Mouse (Mus musculus) gastrocnemius, postnatal 14 days (tissue): Measurements from ENCODE around the gene Wnt1. TPM values are rescaled to one million over a fixed set of nuclear protein-coding genes. Genes with fewer than 3 reads are reported as not detected.
A peak's percentile ranks its signal among the peaks of the same experiment; 100 is the strongest.
"Not testable (repeated sequence)": the region's sequence is repeated elsewhere in the genome, so short reads cannot be mapped to it uniquely, and the experiment has no call there.

Experiments used
- DNase-seq: peaks from one replicate; pipeline ENCODE4 v3.0.0; 2021; ENCODE audit warnings: mixed read lengths
- intact Hi-C: fragments of 180-260 bp; cut with DNase I; formaldehyde crosslinking; loops from one replicate; pipeline ENCODE4 v1.15.1; 2025; ENCODE audit warnings: low total_unique reads
- long read RNA-seq, 2 experiments: library from polyadenylated mRNA; stranded (forward); transcript quantifications; one replicate each; pipeline ENCODE4 v2.0.0; 2021
- total RNA-seq, 2 experiments: library from RNA; stranded (reverse); gene quantifications; 2 replicates each; pipeline ENCODE4 v1.2.3; 2021

Gene Wnt1
- total RNA-seq, result under 1 TPM in 1 of 2 experiments, not detected in 1; 0.10 TPM
- long read RNA-seq, experiment 1, result 0 reads
- long read RNA-seq, experiment 2, result 0 reads

- intact Hi-C loops, result no loop called here
- no peak for DNase-seq
Measured at GRCm38 (mm10) chr15:98789661-98790535, at the start of gene Wnt1. TSS of gene Wnt1 (plus strand) at chr15:98789857.

GRCm38 (mm10) chr15:98740219-98740618 lies 49.4 kb upstream of the Wnt1 start:
- intact Hi-C loops, result no loop called here
- no peak for DNase-seq

GRCm38 (mm10) chr15:98742766-98743428 lies 46.8 kb upstream of the Wnt1 start:
- intact Hi-C loops, result no loop called here
- no peak for DNase-seq

- intact Hi-C loops, DNase-seq: not testable (repeated sequence)
Measured at GRCm38 (mm10) chr15:98743863-98744262, 45.8 kb upstream of the Wnt1 start.

GRCm38 (mm10) chr15:98746344-98746965 lies 43.2 kb upstream of the Wnt1 start:
- intact Hi-C loops, result no loop called here
- DNase-seq, result no peak

GRCm38 (mm10) chr15:98747296-98747695 lies 42.4 kb upstream of the Wnt1 start:
- intact Hi-C loops, result no loop called here
- DNase-seq, result no peak

GRCm38 (mm10) chr15:98749093-98749492 lies 40.6 kb upstream of the Wnt1 start:
- intact Hi-C loops, result no loop called here
- DNase-seq, result no peak

- DNase-seq, result no peak
- intact Hi-C loops, result no loop called here
Measured at GRCm38 (mm10) chr15:98753021-98753423, 36.6 kb upstream of the Wnt1 start.

GRCm38 (mm10) chr15:98754125-98754524 lies 35.5 kb upstream of the Wnt1 start:
- no peak for DNase-seq
- intact Hi-C loops, result no loop called here

- intact Hi-C loops, result no loop called here
- peak; percentile 77 for DNase-seq
Measured at GRCm38 (mm10) chr15:98762201-98762621, 27.4 kb upstream of the Wnt1 start.

GRCm38 (mm10) chr15:98762670-98763529 lies 26.8 kb upstream of the Wnt1 start, which contains the start of gene Arf3:
TSS of gene Arf3 (minus strand) at chr15:98763214.
- DNase-seq, result peak; percentile 96
- intact Hi-C loops, result no loop called here

- no peak for DNase-seq
- intact Hi-C loops, result no loop called here
Measured at GRCm38 (mm10) chr15:98765929-98766328, 23.7 kb upstream of the Wnt1 start.

- intact Hi-C loops, result no loop called here
- DNase-seq, result no peak
Measured at GRCm38 (mm10) chr15:98768259-98768658, 21.4 kb upstream of the Wnt1 start.

- intact Hi-C loops, result no loop called here
- DNase-seq, result no peak
Measured at GRCm38 (mm10) chr15:98771813-98772425, 17.7 kb upstream of the Wnt1 start.

GRCm38 (mm10) chr15:98772511-98773211 lies 17.0 kb upstream of the Wnt1 start:
- DNase-seq, result no peak
- intact Hi-C loops, result no loop called here

GRCm38 (mm10) chr15:98774096-98774495 lies 15.6 kb upstream of the Wnt1 start:
- intact Hi-C loops, result no loop called here
- DNase-seq, result no peak

- no peak for DNase-seq
- intact Hi-C loops, result no loop called here
Measured at GRCm38 (mm10) chr15:98775533-98775932, 14.1 kb upstream of the Wnt1 start.

- intact Hi-C loops, result no loop called here
- peak; percentile 24 for DNase-seq
Measured at GRCm38 (mm10) chr15:98776280-98777004, 13.2 kb upstream of the Wnt1 start.
